Mouse (Mus musculus) heart, embryonic 14.5 days (tissue): ENCODE measurements around the gene Dbx1. TPM values are rescaled to one million over a fixed set of nuclear protein-coding genes. Genes with fewer than 3 reads are reported as not detected.

Experiments
- ATAC-seq: fragments of 200-750 bp; cut with Nextera tagmentation; 2 replicates; pipeline ENCODE4 v1.8.0; 2017; ENCODE audit warnings: low read depth, moderate TSS enrichment; ENCODE audit not compliant: insufficient number of reproducible peaks, insufficient read depth, low FRiP score
- H3K27ac ChIP-seq, 2 experiments: fragments of 200-500 bp in 1 of 2; fragments of 300-500 bp in 1 of 2; sonication (generic) in 1 of 2; replicated peaks in 1 of 2; 2 replicates each; pipeline ENCODE4 v1.5.1; 2012 to 2014; ENCODE audit warnings: low read depth in 2 of 2, low read length in 2 of 2, control low read depth in 1 of 2, mild to moderate bottlenecking in 1 of 2, mixed read lengths in 1 of 2; ENCODE audit not compliant: control insufficient read depth in 1 of 2, insufficient read depth in 1 of 2
- H3K27me3 ChIP-seq: fragments of 300-500 bp; sonication (generic); 2 replicates; pipeline ENCODE4 v1.6.1; 2014; ENCODE audit warnings: mild to moderate bottlenecking, low read length, control low read depth; ENCODE audit not compliant: control insufficient read depth, insufficient read depth
- H3K36me3 ChIP-seq: fragments of 300-500 bp; sonication (generic); 2 replicates; pipeline ENCODE4 v1.6.1; 2014; ENCODE audit warnings: mild to moderate bottlenecking, control low read depth, low read length, mixed read lengths; ENCODE audit not compliant: control insufficient read depth, insufficient read depth
- H3K4me1 ChIP-seq, 2 experiments: fragments of 200-500 bp in 1 of 2; fragments of 300-500 bp in 1 of 2; sonication (generic) in 1 of 2; 2 replicates each; pipeline ENCODE4 v1.6.1; 2012 to 2014; ENCODE audit warnings: low read length in 2 of 2, control low read depth in 1 of 2, mixed read lengths in 1 of 2; ENCODE audit not compliant: control insufficient read depth in 2 of 2, insufficient read depth in 2 of 2
- H3K4me2 ChIP-seq: fragments of 300-500 bp; sonication (generic); 2 replicates; pipeline ENCODE4 v1.6.1; 2014; ENCODE audit warnings: mild to moderate bottlenecking, low read length
- H3K4me3 ChIP-seq, 2 experiments: fragments of 200-500 bp in 1 of 2; fragments of 300-500 bp in 1 of 2; sonication (generic) in 1 of 2; 2 replicates each; pipeline ENCODE4 v1.5.1; 2012 to 2014; ENCODE audit warnings: low read length in 2 of 2, mild to moderate bottlenecking in 2 of 2, control low read depth in 1 of 2, low read depth in 1 of 2, moderate library complexity in 1 of 2; ENCODE audit not compliant: control insufficient read depth in 1 of 2, insufficient read depth in 1 of 2
- H3K9ac ChIP-seq: fragments of 300-500 bp; sonication (generic); 2 replicates; pipeline ENCODE4 v1.6.1; 2014; ENCODE audit warnings: mild to moderate bottlenecking, low read length
- H3K9me3 ChIP-seq: fragments of 300-500 bp; sonication (generic); 2 replicates; pipeline ENCODE4 v1.6.1; 2016; ENCODE audit warnings: low read length, control low read depth; ENCODE audit not compliant: control insufficient read depth
- WGBS: fragments of 180-500 bp; shearing (Covaris S2); extraction: QIAGEN DNeasy Blood & Tissue Kit; methylation state at CpG from one replicate; pipeline ENCODE4 v1.1.7; 2014; 5-methylcytosine and 5-hydroxymethylcytosine counted together
- polyA plus RNA-seq: library from polyadenylated mRNA; unstranded; fragments of >200 nt; fragmentation: Nextera tagmentation; extraction: Ambion mirVana; gene quantifications from 2 replicates; pipeline ENCODE4 v1.2.1, GENCODE M21; 2014

The Dbx1 gene
- polyA plus RNA-seq, 1 experiment from 2014 or later, result not detected

DNA sequence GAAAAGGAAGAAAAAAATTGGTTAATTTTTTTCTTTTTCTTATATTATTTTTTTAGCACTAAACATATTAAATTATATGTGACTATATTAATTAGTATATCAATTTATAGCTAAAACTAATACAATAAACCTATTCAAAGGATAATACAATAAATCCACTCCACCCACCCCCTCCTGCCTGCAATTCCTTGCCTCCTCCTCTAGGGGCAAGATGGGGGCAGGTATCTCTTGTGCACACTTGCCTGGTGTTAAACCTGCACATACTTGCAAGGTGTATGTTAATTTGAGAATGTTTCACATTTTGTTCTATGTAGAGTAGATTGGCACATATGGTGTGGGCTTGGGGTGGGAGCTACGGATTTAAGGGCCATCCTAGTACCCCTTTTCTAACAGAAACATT, 16.5 kb downstream of the Dbx1 start:
- H3K27ac ChIP-seq, result no peak overlapping the region

DNA sequence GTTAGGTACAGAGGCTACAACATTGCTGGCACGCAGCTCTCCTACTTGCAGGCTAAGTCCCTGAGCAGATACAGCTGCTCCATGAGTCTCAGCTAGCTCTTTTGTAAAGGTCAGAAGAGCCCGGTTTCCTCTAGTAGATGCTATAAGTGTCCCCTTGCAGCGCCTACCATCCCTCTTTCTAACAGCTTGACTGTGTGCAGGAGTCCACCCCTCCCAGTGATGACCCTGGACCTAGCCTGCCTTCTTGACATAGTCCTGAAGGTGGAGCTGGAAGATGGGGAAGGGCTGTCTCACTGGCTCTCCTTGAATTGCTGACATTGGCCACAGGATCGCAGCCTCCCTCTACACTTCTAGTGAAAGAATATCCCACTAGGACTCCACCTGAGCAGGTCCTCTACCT, 19.6 kb downstream of the Dbx1 start:
- Histone ChIP-seq H3K36me3 (no peaks in the 10 kb centered on the region), H3K27me3 (peaks cover under 1% of the 10 kb centered on the region; the same call in 1 of the 2 replicates), H3K27ac (no peak overlapping the region), H3K9ac (no peak overlapping the region), H3K4me3 (no peak overlapping the region), H3K4me1 (no peaks in the 10 kb centered on the region), H3K4me2 (no peak overlapping the region), H3K9me3 (no peaks in the 10 kb centered on the region)
- 72% methylated on average over 4 of the region's 4 CpGs for WGBS
- ATAC-seq, result no peak

More for the DNA sequence above, 16.5 kb downstream of the Dbx1 start:
- Histone ChIP-seq H3K4me2 (no peak overlapping the region), H3K4me3 (no peak overlapping the region), H3K9me3 (no peaks in the 10 kb centered on the region), H3K9ac (no peak overlapping the region), H3K4me1 (no peaks in the 10 kb centered on the region), H3K27me3 (peaks cover 6% of the 10 kb centered on the region; the same call in 1 of the 2 replicates), H3K36me3 (no peaks in the 10 kb centered on the region)
- no peak for ATAC-seq
- 65% methylated on average over 1 of the region's 1 CpGs for WGBS

DNA sequence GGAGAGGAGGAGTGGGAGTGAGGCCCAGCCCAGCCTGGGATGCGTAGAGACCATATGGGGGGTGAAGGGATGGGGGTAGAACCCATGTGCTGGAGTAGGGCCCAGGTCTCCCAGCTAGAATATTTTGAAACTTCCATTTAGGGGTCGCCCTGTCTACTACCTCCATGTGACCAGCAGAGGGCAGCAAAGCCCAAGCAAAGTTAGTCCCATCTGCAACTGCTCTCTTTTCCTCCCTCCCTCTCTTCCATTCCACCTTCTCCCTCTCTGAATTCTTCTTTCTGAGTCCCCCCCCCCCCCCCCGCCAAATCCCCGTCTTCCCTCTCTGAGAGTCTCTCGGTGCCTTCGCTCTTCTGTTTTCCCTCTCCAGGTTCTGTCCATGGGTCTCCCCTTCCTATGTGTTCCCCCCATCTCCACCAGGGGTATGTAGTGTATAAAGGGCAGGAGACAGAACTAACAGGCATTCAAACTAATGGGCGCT, 20.4 kb downstream of the Dbx1 start:
- no peak for ATAC-seq
- WGBS, result 13% methylated on average over 6 of the region's 7 CpGs
- Histone ChIP-seq H3K4me3 (no peak overlapping the region), H3K36me3 (no peaks in the 10 kb centered on the region), H3K4me2 (peak overlapping the region; percentile 29; the same call in 1 of the 2 replicates), H3K9me3 (no peaks in the 10 kb centered on the region), H3K9ac (no peak overlapping the region), H3K27ac (no peak overlapping the region), H3K27me3 (no peaks in the 10 kb centered on the region), H3K4me1 (no peaks in the 10 kb centered on the region)

DNA sequence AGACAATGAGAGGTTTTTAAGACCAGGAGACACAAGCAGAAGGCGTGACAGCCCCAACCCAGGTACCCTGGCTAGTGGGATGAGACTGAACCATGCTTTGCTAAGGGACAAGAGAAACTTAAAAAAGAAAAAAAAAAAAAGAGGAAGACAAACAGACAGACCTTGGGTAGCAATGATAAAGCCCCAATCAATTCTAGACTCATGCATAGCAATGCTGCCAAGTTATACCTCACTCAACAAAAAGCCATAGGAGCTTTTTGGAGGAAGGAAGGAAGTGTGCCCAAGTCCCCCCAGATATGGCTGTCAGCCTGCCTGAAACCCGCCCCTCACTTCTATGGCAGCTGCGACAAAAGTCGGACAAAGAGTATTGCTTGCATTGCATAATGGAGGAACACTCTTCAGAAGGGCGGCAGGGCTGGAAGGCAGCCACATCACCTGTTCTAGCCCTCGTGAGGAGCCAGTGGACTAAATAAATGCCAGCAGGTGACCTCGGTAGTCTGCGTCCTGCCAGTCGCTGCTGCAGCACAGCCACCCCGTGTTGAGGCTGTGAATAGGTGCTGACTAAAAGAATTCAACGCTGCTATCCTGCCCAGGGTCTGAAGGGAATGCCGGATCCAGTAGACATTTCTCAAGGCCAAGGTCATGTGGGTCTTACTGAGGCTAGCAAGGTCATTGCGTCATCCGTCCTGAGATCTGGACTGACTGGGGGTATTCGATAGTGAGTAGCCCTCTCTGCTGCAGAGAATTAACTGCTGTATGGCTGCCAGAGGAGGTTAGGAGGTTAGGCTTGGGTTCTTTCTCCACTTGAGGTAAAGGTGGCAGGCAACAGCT, 31.5 kb downstream of the Dbx1 start:
- peak overlapping the region in 1 of 2 experiments; percentile 3; a peak in 1 of 4 replicates for H3K27ac ChIP-seq
- no peaks in the 10 kb centered on the region for H3K9me3 ChIP-seq
- WGBS, result 73% methylated on average over 15 of the region's 15 CpGs
- H3K36me3 ChIP-seq, result peaks cover 78% of the 10 kb centered on the region
- H3K27me3 ChIP-seq, result no peaks in the 10 kb centered on the region
- H3K4me1 ChIP-seq, result 0 out of 4 replicates have a peak, but pooled peaks cover 0 to 4% of the 10 kb centered on the region in 2 experiments
- no peak for ATAC-seq
- H3K9ac ChIP-seq, result no peak overlapping the region
- H3K4me2 ChIP-seq, result no peak overlapping the region
- no peak overlapping the region for H3K4me3 ChIP-seq

DNA sequence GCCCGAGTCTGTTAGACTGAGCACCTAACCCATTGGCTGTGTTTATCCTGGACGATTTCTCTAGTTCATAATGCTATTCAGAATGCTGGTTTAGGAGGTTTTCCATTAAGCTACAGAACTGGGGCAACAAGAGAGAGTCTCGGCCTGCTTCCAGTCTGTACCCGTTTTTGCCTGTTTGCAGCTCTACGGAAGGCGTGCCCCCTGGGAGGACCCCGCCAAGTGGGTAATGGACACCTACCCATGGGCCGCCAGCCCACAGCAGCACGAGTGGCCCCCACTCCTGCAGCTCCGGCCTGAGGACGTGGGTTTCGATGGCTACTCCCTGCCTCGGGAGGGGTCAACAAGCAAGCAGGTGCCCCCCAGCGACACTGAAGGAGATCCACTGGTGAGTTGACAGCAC, 32.4 kb downstream of the Dbx1 start:
- no peaks in the 10 kb centered on the region for H3K9me3 ChIP-seq
- no peak overlapping the region for H3K4me3 ChIP-seq
- no peak for ATAC-seq
- 89% methylated on average over 14 of the region's 14 CpGs for WGBS
- H3K4me2 ChIP-seq, result no peak overlapping the region
- H3K9ac ChIP-seq, result no peak overlapping the region
- no peak overlapping the region for H3K27ac ChIP-seq
- peaks cover 87% of the 10 kb centered on the region for H3K36me3 ChIP-seq
- H3K4me1 ChIP-seq, result peaks cover 5 to 13% of the 10 kb centered on the region in 2 experiments; a peak in 3 of 4 replicates
- H3K27me3 ChIP-seq, result no peaks in the 10 kb centered on the region

DNA sequence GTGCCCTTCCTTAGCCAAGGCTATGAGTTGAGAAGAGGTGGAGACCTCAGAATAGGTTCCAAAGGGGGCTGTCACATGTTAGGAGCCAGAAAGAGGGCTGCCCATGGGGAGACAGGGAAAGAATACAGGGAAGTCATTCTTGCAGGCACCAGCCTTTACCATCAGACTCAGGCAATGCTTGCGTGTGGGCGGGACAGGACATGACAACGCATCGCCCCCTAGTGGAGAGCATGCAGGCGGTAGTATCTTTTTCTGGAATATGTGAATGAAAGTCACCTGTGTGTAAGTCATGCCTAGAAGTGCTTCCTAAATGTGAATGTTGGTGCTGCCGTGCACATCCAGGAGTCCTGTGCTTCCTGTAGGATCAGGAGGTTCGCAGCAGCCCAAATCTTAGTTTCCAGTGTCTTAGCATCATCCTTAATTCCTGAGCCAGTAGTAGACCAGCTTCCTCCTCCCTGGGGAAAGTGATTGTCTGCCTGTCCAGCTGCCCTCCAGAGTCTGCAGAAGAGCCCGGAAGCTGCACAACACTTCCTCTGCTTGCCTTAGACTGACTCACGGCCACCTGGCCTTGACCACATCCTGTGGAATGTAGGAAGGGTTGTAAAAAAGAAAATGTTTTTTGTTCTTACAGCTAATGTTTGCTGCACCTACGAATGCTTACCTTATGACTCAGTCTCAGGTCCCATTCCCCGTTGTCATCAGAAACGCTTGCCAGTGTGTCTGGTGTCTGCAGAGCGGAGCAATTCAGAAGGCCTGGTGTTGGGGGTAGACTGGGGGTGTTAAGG, 35.3 kb downstream of the Dbx1 start:
- 46% methylated on average over 13 of the region's 13 CpGs for WGBS

DNA sequence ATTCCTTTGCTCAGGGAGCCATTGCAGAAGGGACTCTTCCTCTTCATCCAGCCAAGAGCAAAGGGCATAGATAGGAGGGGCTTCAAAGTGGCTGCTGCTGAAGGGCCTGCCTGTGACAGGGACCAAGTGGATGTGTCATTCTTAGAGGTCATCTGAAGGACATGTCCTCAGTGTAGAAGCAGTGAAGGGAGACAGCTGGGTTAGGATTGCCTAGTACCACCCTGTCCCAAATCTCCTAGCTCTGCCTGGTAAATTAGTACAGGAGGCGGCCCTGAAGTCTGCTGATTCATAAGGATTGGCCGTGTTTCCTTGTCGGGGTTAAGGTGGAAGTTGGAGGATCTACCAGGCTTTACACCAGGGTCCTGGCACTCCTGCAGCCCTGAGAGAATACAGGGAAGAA, 36.7 kb downstream of the Dbx1 start:
- Histone ChIP-seq H3K27me3 (no peaks in the 10 kb centered on the region), H3K27ac (peak overlapping the region in 1 of 2 experiments; percentile 57; a peak in 3 of 4 replicates), H3K4me3 (no peak overlapping the region), H3K4me2 (no peak overlapping the region), H3K4me1 (peaks cover 8 to 18% of the 10 kb centered on the region in 2 experiments; a peak in 3 of 4 replicates), H3K36me3 (peaks cover 95% of the 10 kb centered on the region), H3K9ac (no peak overlapping the region), H3K9me3 (no peaks in the 10 kb centered on the region)
- 80% methylated on average over 3 of the region's 3 CpGs for WGBS
- no peak for ATAC-seq

More for the DNA sequence above, 35.3 kb downstream of the Dbx1 start:
- no peak overlapping the region for H3K4me3 ChIP-seq
- H3K36me3 ChIP-seq, result peaks cover 95% of the 10 kb centered on the region
- no peak overlapping the region for H3K9ac ChIP-seq
- peaks cover 8 to 20% of the 10 kb centered on the region in 2 experiments; a peak in 3 of 4 replicates for H3K4me1 ChIP-seq
- no peak overlapping the region for H3K4me2 ChIP-seq
- no peaks in the 10 kb centered on the region for H3K27me3 ChIP-seq
- ATAC-seq, result peak; percentile 18; the same call in 1 of the 2 replicates
- H3K27ac ChIP-seq, result no peak overlapping the region
- H3K9me3 ChIP-seq, result no peaks in the 10 kb centered on the region
